Mouse (Mus musculus): ENCODE measurements at regions not wholly inside any gene's neighbourhood (a gene's known extent, or its start where the extent isn't known, plus 50 kb on each side); places are given as distances from the start of the nearest gene placed in this dataset.
A peak's percentile ranks its signal among the peaks of the same experiment; 100 is the strongest.

DNA sequence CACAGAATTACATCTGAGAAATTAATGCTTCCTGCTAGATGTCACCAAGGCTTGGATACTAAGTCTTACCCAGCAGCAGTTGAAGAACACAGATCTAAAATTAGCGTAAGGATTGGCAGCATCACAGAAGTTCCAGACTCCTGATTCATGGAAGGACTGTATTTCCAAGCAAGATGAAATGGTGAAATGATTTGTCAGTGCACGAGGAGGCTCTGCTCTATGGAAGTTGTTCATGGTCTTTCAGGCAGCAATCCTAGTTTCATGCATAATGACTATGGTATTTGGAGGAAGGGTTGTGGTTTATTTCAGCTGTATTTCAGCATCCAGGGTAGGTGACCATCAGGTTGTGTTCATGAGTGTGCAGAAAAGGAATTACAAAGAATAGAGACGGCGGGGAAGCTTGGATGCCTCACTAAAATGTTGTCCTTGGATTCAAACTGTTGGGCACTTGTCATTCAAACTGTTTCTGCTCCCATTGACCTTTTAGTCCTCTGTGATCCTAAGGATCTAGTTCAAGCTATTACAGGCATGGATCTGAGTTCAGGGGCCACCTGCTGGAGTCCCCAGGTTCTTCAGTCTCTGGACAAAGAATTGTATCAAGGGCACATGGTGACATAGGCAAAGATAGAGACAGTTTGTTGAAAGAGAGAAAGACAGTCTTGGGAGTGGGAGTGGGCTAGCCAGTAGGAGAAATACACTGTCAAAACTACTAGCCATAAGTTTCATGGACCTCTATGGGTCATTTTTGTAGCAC lies 1411.6 kb upstream of the A1bg start:
- Histone ChIP-seq H3K4me3 (ENCODE audit: low read depth, low read length) (no peak overlapping the region), H3K9me3 (replicated peaks; ENCODE audit: control insufficient read depth, low read length) (no peaks in the 10 kb centered on the region), H3K36me3 (ENCODE audit: control insufficient read depth, insufficient read depth) (no peaks in the 10 kb centered on the region), H3K9ac (ENCODE audit: low read depth, low read length) (no peak overlapping the region), H3K4me2 (ENCODE audit: low read depth, low read length) (no peak overlapping the region), H3K27me3 (ENCODE audit: control insufficient read depth, insufficient read depth, low read depth, low read length) (no peaks in the 10 kb centered on the region), H3K4me1 (ENCODE audit: control insufficient read depth, low read depth, low read length) (peaks cover 5% of the 10 kb centered on the region), H3K27ac (ENCODE audit: low read length) (no peak overlapping the region)
- WGBS (ENCODE audit: insufficient replicate concordance): 76% methylated on average over 4 of the region's 4 CpGs
- ATAC-seq (ENCODE audit: low read depth): no peak

DNA sequence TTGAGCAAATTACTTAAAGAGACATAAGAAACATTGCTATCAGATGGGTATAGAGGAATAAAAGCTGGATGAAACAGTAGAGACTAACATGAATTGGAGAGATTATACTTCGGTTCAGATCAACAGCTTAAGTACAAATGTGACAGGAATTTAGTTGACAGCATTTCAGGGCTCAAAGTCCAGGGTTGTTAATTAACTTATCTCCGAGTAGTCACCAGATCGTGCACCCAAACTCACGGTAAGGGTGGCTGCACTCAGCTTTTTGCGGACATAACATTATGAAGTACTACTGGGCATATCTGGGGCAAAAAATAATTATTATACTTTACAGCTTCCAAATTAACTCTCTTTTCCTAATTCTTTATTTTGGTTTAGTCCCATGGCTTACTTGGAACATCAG lies 1409.3 kb upstream of the A1bg start:
- peaks cover 17% of the 10 kb centered on the region for H3K4me1 ChIP-seq (ENCODE audit: control insufficient read depth, low read depth, low read length)
- H3K4me3 ChIP-seq (ENCODE audit: low read depth, low read length): no peak overlapping the region
- no peak overlapping the region for H3K4me2 ChIP-seq (ENCODE audit: low read depth, low read length)
- WGBS (ENCODE audit: insufficient replicate concordance): 57% methylated on average over 5 of the region's 5 CpGs
- ATAC-seq (ENCODE audit: low read depth): no peak
- H3K27ac ChIP-seq (ENCODE audit: low read length): no peak overlapping the region
- no peaks in the 10 kb centered on the region for H3K36me3 ChIP-seq (ENCODE audit: control insufficient read depth, insufficient read depth)
- H3K9me3 ChIP-seq (replicated peaks; ENCODE audit: control insufficient read depth, low read length): no peaks in the 10 kb centered on the region
- no peak overlapping the region for H3K9ac ChIP-seq (ENCODE audit: low read depth, low read length)
- no peaks in the 10 kb centered on the region for H3K27me3 ChIP-seq (ENCODE audit: control insufficient read depth, insufficient read depth, low read depth, low read length)

DNA sequence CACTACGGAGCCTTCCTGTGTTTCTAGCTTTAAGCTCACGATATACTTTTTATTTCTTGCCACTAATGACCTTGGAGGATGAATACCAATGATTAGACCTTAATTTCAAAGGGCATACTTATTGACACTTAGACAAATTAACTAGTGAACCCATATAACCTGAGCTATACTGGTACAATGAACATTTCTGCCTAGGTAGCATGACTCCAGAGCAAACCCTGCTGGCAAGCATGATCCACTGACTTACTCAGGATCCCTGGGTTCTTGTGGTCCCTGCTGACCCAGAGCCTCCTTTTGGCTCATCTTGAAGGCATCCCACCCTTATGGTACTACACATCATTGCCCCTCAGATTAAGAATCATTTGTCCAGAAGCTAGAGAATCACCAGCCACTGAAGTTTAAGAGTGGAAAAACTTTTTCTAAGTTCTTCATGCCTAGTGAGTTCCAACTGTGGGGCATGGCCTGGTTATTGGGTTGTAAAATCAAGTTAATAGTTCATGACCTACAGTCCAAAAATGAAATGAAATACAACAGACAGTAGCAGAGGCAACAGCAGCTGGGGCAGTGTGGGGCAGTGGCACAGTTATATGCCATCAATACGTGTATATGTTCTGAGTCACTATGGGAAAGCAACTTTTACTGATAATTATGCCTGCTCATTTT lies 1408.5 kb upstream of the A1bg start:
- H3K9me3 ChIP-seq (replicated peaks; ENCODE audit: control insufficient read depth, low read length): no peaks in the 10 kb centered on the region
- no peaks in the 10 kb centered on the region for H3K36me3 ChIP-seq (ENCODE audit: control insufficient read depth, insufficient read depth)
- peaks cover 17% of the 10 kb centered on the region for H3K4me1 ChIP-seq (ENCODE audit: control insufficient read depth, low read depth, low read length)
- no peaks in the 10 kb centered on the region for H3K27me3 ChIP-seq (ENCODE audit: control insufficient read depth, insufficient read depth, low read depth, low read length)
- no peak overlapping the region for H3K9ac ChIP-seq (ENCODE audit: low read depth, low read length)
- no peak for ATAC-seq (ENCODE audit: low read depth)
- H3K4me3 ChIP-seq (ENCODE audit: low read depth, low read length): no peak overlapping the region
- whole genome bisulfite sequencing (ENCODE audit: insufficient replicate concordance): 63% methylated on average over 3 of the region's 3 CpGs
- no peak overlapping the region for H3K4me2 ChIP-seq (ENCODE audit: low read depth, low read length)
- H3K27ac ChIP-seq (ENCODE audit: low read length): no peak overlapping the region

DNA sequence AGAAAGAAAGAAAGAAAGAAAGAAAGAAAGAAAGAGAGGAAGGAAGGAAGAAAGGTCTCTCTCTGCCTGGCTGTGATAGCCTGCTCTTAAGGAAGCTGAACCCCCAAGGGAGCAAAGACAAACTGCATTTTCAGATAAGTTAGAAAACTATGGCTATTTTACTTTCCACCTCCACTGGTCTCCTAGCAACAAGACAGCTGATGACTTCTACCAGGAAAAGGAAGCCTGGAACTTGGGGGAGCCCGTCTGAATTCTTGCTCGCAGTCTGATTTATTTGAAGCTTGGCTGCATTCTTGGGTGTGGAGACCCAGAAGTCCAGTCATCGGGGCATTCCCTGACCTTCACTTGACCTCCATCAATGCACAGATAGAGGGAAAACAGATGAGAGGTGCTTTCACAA lies 1406.1 kb upstream of the A1bg start:
- 9% methylated on average over 3 of the region's 3 CpGs for WGBS (ENCODE audit: insufficient replicate concordance)
- Histone ChIP-seq H3K4me2 (ENCODE audit: low read depth, low read length) (peak overlapping the region; percentile 50), H3K27me3 (ENCODE audit: control insufficient read depth, insufficient read depth, low read depth, low read length) (no peaks in the 10 kb centered on the region), H3K9ac (ENCODE audit: low read depth, low read length) (peak overlapping the region; percentile 34), H3K4me3 (ENCODE audit: low read depth, low read length) (peak overlapping the region; percentile 2), H3K9me3 (replicated peaks; ENCODE audit: control insufficient read depth, low read length) (no peaks in the 10 kb centered on the region), H3K4me1 (ENCODE audit: control insufficient read depth, low read depth, low read length) (peaks cover 17% of the 10 kb centered on the region), H3K27ac (ENCODE audit: low read length) (peak overlapping the region; percentile 48), H3K36me3 (ENCODE audit: control insufficient read depth, insufficient read depth) (no peaks in the 10 kb centered on the region)
- ATAC-seq (ENCODE audit: low read depth): no peak

DNA sequence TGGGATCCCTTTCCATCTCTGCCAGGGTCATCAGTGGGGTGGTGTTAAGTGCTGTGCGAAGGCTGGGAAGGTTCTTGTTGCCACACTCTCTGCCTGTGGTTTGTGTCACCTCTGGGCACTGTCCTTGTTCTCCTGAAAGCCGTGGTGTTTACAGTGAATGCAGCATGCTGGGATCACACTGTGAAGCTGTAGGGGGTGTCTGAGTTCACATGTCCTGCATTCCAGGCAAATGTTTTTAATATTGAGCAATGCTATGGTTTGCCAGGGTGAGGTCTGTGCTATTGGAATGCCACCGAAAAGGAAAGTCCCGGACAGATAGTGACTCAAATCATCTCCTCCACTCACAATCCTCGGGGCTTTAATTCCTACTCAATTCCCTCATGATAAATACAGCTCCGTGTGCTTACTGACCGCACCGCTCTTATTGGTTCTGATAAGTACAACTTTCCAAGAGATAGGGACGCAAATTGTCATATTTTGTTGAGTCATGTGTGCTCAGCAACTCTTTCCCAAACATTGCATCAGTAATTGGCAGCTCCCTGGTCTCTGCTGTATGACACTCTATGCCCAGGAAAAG lies 1405.6 kb upstream of the A1bg start:
- peak overlapping the region; percentile 34 for H3K9ac ChIP-seq (ENCODE audit: low read depth, low read length)
- H3K27me3 ChIP-seq (ENCODE audit: control insufficient read depth, insufficient read depth, low read depth, low read length): no peaks in the 10 kb centered on the region
- 9% methylated on average over 9 of the region's 9 CpGs for WGBS (ENCODE audit: insufficient replicate concordance)
- H3K4me1 ChIP-seq (ENCODE audit: control insufficient read depth, low read depth, low read length): peaks cover 17% of the 10 kb centered on the region
- peak; percentile 85 for ATAC-seq (ENCODE audit: low read depth)
- peak overlapping the region; percentile 2 for H3K4me3 ChIP-seq (ENCODE audit: low read depth, low read length)
- no peaks in the 10 kb centered on the region for H3K9me3 ChIP-seq (replicated peaks; ENCODE audit: control insufficient read depth, low read length)
- no peaks in the 10 kb centered on the region for H3K36me3 ChIP-seq (ENCODE audit: control insufficient read depth, insufficient read depth)
- H3K4me2 ChIP-seq (ENCODE audit: low read depth, low read length): peak overlapping the region; percentile 50
- H3K27ac ChIP-seq (ENCODE audit: low read length): peak overlapping the region; percentile 27; the same call in 1 of the 2 replicates

DNA sequence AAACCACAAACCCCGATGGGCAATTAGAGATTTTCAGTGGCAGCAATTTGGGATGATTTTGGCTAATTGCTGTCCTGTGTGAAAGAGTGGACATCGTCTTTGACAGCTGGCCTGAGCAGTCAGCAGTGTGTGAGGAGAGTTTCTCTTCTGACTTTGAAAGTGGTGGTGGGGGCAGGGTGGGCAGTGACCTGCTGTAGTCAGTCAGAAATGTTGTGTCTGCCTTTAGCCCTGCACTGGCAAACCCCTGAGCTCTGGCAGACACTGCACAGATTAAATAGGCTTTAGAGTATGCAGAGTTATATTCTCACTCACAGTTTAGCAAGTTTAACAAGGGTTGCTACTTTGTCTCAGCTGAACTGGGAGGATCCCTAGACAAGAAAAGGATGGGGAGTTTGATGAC lies 1404.7 kb upstream of the A1bg start:
- Histone ChIP-seq H3K9ac (ENCODE audit: low read depth, low read length) (no peak overlapping the region), H3K4me1 (ENCODE audit: control insufficient read depth, low read depth, low read length) (peaks cover 17% of the 10 kb centered on the region), H3K4me3 (ENCODE audit: low read depth, low read length) (no peak overlapping the region), H3K9me3 (replicated peaks; ENCODE audit: control insufficient read depth, low read length) (no peaks in the 10 kb centered on the region), H3K4me2 (ENCODE audit: low read depth, low read length) (no peak overlapping the region), H3K36me3 (ENCODE audit: control insufficient read depth, insufficient read depth) (no peaks in the 10 kb centered on the region), H3K27ac (ENCODE audit: low read length) (no peak overlapping the region), H3K27me3 (ENCODE audit: control insufficient read depth, insufficient read depth, low read depth, low read length) (no peaks in the 10 kb centered on the region)
- no peak for ATAC-seq (ENCODE audit: low read depth)
- 58% methylated on average over 2 of the region's 2 CpGs for WGBS (ENCODE audit: insufficient replicate concordance)

DNA sequence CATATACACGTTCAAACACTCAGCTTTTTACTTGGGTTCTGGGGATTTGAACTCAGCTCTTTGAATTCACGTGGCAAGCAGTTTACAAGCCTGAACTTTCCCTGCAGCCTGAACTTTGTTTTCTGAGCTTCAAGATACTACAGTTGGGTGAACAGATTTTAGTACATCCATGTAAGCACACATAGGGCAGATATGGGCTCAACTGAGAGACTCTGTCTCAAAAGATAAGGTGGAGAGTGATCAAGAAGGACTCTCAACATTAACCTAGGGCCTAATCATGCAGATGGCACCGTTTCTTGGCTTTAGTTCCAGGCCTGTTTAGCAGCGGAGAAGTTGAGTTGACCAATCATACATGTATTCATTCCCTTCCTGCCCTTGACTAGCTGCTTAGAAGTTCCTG lies 1403.7 kb upstream of the A1bg start:
- Histone ChIP-seq H3K4me3 (ENCODE audit: low read depth, low read length) (no peak overlapping the region), H3K9me3 (replicated peaks; ENCODE audit: control insufficient read depth, low read length) (no peaks in the 10 kb centered on the region), H3K27ac (ENCODE audit: low read length) (no peak overlapping the region), H3K4me1 (ENCODE audit: control insufficient read depth, low read depth, low read length) (peaks cover 16% of the 10 kb centered on the region), H3K4me2 (ENCODE audit: low read depth, low read length) (no peak overlapping the region), H3K9ac (ENCODE audit: low read depth, low read length) (no peak overlapping the region), H3K27me3 (ENCODE audit: control insufficient read depth, insufficient read depth, low read depth, low read length) (no peaks in the 10 kb centered on the region), H3K36me3 (ENCODE audit: control insufficient read depth, insufficient read depth) (no peaks in the 10 kb centered on the region)
- WGBS (ENCODE audit: insufficient replicate concordance): 48% methylated on average over 4 of the region's 4 CpGs
- ATAC-seq (ENCODE audit: low read depth): no peak

DNA sequence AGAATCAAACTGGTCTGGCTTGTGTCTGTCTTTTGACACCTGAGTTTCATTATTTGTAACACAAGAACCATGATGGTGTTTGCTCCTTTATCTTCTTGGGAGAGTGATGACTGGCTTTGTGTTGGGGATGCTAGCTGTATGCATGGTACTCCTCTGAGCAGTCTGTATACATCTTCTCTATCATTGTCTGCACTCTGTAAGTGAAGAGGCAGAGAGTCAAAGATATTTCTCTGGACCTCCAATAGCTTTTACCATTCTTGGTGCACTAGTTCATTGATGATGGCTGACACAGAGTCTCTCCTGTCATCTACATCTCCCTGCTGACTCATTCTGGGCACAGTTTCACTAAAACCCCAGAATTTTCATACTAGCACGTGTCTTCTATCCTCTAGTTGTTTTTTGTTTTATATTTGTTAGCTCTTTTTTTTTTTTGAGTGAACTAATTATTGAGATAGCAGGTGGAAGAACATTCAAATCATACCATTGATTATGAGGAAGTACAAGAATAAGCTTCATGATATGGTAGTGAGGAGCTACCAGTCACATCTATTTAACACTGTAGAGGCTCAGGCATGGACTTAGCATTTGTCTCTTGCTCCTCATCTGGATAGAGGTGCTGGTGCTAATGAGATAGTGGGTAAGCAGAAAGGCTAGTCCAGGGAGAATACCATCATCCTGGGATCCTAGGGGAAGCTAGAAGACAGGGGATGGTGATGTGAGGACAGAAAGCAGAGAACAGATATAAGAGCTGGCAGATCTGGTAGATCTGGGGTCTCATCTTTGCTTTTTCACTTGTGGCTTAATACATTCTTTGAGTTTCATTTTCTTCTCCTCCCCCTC lies 1402.9 kb upstream of the A1bg start:
- WGBS (ENCODE audit: insufficient replicate concordance): 40% methylated on average over 1 of the region's 1 CpGs
- Histone ChIP-seq H3K27ac (ENCODE audit: low read length) (no peak overlapping the region), H3K27me3 (ENCODE audit: control insufficient read depth, insufficient read depth, low read depth, low read length) (no peaks in the 10 kb centered on the region), H3K36me3 (ENCODE audit: control insufficient read depth, insufficient read depth) (no peaks in the 10 kb centered on the region), H3K4me1 (ENCODE audit: control insufficient read depth, low read depth, low read length) (peaks cover 12% of the 10 kb centered on the region), H3K9ac (ENCODE audit: low read depth, low read length) (no peak overlapping the region), H3K9me3 (replicated peaks; ENCODE audit: control insufficient read depth, low read length) (no peaks in the 10 kb centered on the region), H3K4me3 (ENCODE audit: low read depth, low read length) (no peak overlapping the region), H3K4me2 (ENCODE audit: low read depth, low read length) (no peak overlapping the region)
- no peak for ATAC-seq (ENCODE audit: low read depth)
